Mouse (Mus musculus) MEL-GATA-1-ER (cell line): ENCODE results near the gene Cyp4f16.
"Not testable (repeated sequence)": the region's sequence is repeated elsewhere in the genome, so short reads cannot be mapped to it uniquely, and the experiment has no call there.

ENCODE experiments used
- DNase-seq: peaks from one replicate; pipeline ENCODE4 v3.0.0-alpha.2; 2012; ENCODE audit warnings: low read depth; ENCODE audit errors: extremely low read depth

The Cyp4f16 gene

DNA sequence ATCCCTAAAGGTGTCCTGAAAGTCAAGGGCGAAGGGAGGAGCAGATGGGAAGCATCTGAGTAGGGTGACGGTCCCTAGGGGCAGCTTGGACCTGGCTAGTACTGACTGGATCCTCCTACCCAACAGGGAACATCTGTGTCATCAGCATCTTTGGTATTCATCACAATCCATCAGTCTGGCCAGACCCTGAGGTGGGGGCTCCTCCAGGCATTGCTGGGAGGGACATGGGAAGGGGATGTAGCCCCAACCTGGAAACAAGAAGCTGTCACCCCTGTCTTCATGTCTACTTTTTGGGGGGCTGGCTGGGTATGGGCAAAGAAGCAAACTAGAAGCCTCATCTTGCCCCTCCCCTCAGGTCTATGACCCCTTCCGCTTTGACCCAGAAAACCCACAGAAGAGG, 14.0 kb downstream of the Cyp4f16 start:
- DNase-seq, result not testable (repeated sequence)

DNA sequence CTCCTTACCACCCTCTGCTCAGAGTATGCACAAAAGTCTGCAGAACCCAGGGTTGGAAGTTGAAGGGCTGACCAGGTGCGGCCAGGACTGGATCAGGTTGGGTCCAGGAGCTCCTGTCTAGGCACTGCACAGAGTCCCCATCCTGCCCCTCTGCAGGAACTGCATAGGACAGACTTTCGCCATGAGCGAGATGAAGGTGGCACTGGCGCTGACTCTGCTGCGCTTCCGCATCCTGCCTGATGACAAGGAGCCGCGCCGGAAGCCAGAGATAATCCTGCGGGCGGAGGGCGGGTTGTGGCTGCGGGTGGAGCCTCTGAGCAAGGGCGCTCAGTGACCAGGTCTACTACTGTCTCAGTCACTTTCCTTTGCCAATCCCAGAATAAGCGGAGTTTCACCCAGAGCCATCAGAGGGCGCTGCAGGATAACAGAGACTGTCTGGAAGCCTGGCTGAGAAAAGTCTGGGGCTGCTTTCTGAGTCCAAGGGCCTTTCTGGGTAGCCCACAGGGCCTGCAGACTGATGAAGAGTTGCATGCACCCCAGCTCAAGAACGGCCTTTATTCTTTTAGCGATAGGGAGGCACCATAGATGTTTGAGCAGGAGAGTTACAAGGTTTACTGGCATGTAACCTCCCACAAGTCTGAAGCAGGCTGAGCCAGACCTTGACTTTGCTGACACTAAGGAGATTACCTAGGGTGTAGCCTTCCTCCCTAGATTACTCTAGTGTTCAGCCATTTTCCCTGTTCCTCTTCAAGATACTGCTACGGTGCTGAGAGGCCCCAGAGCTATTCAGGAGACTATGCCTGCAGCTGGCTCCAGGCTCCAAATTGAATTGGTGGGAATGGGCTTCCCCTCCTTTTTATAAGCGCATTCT, 14.8 kb downstream of the Cyp4f16 start:
- DNase-seq, result peak; percentile 89

DNA sequence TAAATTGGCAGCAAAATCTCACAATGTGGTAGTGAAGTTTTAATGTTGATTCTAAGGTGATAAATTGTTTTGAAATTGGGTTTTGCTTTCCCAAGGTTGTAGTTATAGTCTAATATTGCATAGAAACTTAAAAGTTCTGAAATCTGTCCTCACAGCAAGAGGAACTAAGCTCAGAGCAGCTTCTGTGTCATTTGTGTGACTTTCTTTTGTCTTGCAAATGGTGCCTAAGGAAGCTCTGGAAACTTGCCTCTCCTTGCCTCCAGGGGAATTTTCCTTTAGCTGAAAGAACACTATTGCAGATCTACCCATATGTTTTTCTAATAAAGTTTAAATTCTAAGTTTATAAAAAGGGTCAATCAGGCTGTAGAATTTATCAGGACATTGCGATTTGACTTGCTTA, 16.7 kb downstream of the Cyp4f16 start:
- DNase-seq, result not testable (repeated sequence)

DNA sequence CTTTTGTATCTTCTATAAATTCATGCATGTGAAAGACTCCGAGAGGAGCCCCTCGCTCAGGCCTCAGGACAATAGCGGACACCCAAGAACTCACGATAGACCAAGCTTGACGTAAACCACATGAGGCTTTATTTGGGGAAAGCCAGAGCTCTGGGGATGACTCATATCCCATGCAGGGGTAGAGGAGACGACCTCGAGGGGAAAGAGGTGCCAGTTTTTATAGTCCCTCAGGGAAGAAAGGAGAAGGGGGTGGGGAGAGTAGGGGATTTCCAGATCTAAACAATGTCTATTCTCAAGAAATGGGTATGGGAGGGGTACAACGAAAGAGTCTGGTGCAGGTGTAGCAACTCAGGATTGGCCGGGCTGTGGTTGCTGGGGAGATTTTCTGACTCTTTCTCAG, 18.0 kb downstream of the Cyp4f16 start:
- not testable (repeated sequence) for DNase-seq

DNA sequence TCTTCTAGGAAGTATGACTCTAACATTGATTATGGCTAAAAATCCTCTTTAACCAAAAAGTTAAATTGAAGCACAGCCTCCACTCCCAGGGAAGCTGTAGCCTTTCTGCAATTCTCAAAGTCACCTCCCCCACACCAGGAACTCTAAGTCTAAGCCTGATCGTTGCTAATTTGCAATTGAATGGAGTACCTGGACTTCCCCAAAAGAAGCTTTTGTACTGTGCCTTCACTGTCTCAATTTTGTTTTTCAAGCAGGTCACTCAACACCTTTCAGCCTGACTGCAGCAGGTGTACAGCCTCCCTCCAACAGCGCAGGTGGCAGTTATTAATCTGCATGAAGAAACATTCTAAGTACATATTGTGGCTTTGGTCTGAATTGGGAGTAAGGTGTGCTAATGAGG, 26.9 kb downstream of the Cyp4f16 start:
- not testable (repeated sequence) for DNase-seq

DNA sequence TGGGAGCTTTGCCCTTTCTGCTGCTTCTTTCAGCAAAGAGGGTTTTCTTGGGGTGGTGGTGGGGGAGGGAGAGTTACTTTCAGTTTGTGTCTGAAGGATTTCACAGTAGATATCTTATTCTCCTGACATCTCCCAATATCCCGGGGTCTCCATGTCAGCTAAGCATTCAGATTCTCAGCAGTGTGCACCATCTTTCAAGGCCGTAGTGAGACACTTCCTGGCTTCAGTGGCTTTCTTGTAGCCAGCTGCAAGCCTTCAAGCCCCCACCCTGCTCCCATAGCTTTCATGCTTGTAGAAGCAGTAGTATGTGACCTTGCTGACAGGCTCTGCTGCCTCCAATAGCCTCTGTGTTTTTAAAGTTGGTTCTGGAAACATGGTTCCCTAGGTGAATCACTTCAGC, 36.9 kb downstream of the Cyp4f16 start:
- not testable (repeated sequence) for DNase-seq

DNA sequence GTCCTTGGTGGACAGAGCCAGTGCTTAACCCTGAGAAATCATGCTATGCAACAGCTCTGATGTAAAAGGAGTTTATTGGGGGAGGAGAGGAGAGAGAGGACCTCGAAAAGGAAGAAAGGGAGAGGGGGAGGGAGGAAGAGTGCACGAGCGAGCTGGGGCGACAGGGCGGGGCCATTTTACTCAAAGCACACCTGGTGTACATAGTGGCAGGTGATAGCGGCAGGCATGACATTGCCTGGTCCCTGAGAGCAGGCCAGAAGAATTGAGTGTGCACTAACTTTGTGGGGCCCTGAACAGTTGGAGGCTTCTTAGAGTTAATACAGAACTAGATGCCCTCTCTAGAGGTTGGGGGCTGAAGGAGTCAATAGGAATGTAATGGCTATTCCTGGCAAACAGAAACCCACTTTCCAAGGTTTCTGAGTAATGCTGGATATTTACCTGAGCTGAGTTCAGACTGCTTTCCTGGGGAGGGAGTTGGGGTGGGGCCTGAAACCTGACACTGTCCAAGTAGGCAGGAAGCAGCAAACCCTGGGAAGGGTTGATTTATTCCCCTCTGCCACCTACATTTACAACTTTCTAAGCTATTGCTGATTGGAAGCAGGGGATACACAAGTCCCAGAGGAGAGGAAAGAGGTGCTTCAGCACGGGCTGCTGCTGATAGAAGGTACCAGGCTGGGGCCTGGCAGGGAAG, 41.3 kb downstream of the Cyp4f16 start:
- DNase-seq, result no peak

DNA sequence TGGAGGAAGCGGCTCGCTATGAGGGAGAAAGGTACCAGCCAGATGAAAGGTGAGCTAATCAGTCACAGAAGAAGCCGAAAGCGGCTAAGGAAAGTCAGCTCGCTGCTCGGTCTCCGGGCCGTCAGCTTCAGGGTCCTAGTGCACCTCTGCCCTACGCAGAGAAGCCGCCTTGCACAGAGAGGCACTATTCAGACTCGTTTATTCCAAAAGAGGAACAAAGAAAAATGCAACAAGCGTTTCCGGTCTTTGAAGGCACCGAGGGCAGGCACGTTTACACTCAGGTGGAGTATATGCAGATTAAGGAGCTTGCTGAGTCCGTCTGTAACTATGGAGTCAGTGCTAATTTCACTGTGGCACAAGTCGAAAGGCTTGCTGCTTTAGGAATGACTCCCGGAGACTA, 60.1 kb downstream of the Cyp4f16 start:
- peak; percentile 56 for DNase-seq
